Mouse (Mus musculus) heart, adult 11 months (tissue): ENCODE data around the gene Cav2.

ENCODE experiments used
- DNase-seq: peaks from one replicate; pipeline ENCODE4 v3.0.0; 2022

Cav2 gene

DNA sequence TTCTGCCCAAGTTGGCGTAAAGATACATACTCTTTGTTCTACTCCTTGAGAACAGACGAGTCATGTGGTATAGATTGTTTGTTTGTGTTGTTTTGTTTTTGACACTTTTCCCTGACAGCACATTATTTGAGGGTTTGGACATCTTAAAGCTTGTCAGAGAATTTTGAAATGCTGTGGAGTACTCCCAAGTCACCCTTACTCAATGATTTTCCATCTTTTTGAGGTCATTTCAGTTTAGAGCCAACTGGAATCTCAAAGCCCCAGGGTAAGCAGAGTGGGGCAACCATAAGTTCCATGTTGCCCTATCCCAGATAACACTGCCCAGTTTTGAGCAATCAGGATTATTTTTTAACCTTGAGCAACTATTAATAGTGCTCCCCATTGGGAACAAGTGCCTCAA, 33.3 kb downstream of the Cav2 start:
- DNase-seq: peak; percentile 46

DNA sequence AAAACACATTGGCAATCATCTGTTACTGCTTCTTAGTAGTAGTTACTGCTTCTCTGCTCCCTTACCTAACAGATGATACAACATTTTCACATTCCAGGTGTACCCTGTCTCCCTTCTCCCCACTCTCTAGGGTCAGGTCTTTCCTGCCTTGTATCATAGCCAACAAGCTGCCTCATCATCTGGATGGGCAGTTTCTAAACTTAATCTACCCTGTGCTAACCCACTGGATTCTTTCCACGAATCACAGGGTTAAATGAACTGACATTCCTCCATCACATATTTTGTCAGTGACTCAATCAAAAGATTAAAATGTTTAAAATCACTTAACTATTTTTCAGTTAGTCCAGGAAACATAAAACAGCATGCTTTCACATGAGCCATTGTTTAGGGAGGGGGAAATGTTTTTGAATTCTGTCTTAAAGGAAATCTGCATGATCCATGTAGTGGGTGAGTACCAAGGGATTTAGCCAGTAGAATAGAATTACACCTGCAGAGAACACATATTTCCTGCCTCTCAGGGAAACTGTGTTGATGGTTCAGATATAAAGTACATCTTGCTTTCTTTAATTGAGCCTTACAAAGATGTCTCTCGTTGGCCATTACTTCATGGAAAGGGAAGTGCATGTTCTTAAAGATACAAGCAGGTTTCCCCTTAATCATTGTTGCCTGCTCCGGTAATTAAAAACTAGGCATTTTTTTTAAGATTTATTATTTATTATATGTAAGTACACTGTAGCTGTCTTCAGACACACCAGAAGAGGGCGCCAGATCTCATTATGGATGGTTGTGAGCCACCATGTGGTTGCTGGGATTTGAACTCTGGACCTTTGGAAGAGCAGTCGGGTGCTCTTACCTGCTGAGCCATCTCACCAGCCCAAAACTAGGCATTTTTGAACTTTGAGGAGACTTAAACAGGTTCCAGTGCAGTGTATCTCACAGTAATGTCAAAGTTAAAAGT, 34.0 kb downstream of the Cav2 start:
- peak; percentile 85 for DNase-seq

DNA sequence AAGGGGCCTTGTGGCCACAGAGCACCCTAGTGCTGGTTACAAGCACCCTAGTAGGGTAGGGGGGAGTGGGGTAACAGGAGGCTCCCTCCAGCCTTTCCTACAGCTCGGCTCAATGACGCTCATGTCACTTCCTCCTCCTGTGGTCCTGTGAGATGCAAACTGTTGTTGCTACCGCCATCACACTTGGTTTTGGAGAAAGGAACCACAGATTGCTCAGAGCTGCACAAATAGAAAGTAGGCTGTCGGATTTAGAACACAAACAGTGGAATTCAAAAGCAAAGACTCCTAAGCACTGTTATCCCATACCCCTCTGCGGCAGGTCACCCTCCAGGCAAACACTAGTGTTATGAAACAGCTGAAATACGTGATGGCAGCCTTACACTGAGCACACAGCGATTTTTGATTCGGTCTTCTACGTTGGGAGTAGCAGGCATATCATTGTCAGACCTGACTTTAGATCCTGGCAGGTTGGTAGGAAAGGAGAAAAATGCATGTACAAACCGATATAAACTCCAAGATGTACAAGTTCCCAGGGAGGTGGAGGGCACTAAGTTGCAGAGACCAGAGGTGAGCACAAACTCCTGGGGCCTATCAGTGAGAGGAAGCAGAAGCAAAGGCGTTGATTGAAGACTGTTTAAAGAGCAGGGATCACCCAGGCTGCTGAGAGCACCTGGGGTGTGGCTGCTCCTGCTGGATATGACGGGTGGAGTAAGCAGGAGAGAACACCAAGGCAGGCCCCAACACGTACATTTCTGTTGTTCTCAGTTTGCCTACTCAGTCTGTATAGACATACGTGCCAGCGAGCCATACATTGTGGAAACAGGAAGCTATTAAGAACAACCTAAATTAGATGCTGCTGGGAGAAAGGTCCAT, 35.5 kb downstream of the Cav2 start:
- peak; percentile 88 for DNase-seq

DNA sequence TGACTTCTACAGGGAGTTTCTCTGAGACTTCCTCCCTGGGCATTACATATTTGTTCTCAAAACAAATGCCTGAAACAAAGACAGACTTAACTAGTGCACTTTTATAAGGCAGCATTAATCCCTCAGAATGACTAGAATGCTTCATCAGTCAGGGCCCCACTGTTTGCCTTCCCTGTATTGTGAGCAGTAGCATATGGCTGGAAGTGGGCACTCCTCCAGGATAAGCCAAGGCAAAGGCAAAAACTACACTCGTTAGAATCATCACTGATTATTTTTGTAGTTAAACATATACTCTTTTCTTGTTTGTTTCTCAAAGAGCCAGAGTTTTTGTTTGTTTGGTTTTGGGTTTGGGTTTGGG, 36.2 kb downstream of the Cav2 start:
- DNase-seq: no peak

DNA sequence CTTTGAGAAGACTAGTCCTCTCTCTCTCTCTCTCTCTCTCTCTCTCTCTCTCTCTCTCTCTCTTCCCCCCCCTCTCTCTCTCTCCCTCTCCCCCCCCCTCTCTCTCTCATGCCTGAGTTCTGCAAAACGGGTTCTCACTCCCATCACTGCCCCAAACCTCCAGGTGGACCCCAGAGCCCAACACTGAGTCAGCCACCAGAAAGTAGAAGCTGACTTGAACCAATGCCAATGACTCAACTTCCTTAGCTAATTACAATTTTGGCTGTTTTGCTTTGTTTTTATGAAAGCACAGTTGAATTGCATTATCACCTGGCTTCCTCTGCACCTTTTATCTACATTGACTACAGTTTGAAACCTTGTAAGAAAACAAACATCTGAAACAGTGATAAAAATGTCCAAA, 37.0 kb downstream of the Cav2 start:
- peak; percentile 90 for DNase-seq

DNA sequence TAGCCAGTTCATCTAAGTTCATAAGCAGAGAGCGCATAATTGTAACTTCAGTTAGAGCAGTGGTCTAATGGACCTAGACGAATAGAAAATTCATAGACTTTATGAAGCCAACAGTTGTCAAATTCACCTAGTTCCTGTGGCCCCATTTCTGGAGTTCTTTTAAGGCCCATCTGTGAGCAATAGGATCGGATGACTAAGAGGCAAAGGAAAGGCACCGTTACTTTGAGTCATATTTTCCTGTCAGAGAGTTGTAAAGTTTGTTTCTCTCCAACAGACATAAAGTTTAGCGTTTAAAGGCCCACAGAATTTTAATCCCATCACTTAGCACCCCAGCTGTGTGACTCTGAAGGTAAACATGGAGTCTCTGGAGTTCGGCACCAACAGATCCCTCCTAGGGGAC, 41.0 kb downstream of the Cav2 start:
- DNase-seq: peak; percentile 23

DNA sequence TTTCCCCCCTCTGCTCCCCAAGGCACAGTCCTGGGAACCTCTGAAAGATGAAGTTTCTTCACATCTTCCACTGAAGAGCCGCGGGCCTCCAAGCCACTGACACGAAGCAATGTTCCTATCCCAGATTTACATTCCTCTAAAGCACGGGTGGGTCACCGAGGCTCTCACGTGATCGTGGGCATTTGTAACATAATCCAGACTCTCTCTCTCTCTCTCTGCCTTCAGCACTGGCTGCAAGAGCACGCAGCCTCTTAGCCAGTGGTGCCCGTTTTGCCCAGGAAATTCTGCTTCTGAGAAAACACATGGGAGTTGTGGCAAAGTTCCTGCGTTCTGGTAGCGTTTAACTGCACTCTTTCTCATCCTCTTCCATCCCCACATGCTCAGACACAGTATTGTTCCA, 46.2 kb downstream of the Cav2 start:
- peak; percentile 80 for DNase-seq

DNA sequence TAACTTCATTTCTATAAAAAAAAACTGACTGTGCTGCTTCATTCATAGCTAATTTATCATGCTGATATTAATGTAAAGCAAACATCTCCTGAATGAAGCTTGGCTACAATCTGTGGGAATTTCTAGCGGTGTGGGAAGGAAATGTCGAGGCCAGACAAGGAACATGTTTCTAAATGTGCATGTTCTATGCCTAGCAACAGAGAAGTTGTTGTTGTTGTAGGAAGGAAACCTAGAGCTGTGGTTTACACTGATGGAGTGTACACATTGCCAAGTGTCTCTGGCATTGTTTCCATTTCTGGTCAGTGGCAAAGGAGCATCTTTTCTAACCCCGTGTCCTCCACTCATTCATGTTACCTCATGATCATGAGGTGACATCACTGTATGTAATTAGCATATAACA, 48.8 kb downstream of the Cav2 start:
- peak; percentile 28 for DNase-seq

DNA sequence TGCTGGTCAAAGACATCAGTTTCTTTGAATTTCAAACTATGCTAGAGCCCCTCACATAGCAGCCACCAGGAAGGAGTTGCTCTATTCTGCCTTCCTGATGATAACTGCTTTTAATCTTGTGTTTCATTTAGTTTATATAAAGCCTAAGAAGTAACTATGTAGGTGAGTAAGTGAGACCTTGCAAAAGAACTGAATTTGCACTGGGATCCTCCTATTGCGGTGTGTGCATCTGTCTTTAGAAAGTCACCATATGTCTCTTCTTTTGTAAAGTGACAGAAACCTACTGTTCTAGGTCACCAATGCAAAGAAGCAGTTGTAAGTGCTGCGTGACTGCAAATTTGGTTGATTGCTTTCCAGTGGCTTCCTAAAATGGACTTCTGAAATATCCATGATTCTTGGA, 56.7 kb downstream of the Cav2 start:
- DNase-seq: peak; percentile 9
